Mouse (Mus musculus): Measurements from ENCODE around the gene Robo2. TPM values are rescaled to one million over a fixed set of nuclear protein-coding genes. Genes with fewer than 3 reads are reported as not detected.
"Not testable (repeated sequence)": the region's sequence is repeated elsewhere in the genome, so short reads cannot be mapped to it uniquely, and the experiment has no call there.

Gene Robo2
- polyA plus RNA-seq, 1 experiment from 2014 or later: 121 TPM

- 81% methylated on average over 3 of the region's 3 CpGs for WGBS
Observed at GRCm38 (mm10) chr16:74113155-74113554, 298.5 kb downstream of the Robo2 start.

GRCm38 (mm10) chr16:74111101-74111500 is 300.5 kb downstream of the Robo2 start:
- no peak for ATAC-seq (ENCODE audit: insufficient number of reproducible peaks, insufficient read depth, low FRiP score, low TSS enrichment, low read depth)
- no peak overlapping the region for H3K4me2 ChIP-seq
- no peaks in the 10 kb centered on the region for H3K27me3 ChIP-seq
- H3K4me3 ChIP-seq: no peak overlapping the region
- H3K4me1 ChIP-seq: no peaks in the 10 kb centered on the region
- H3K9ac ChIP-seq: no peak overlapping the region
- H3K27ac ChIP-seq: no peak overlapping the region
- WGBS: 84% methylated on average over 4 of the region's 4 CpGs
- H3K9me3 ChIP-seq: no peaks in the 10 kb centered on the region
- H3K36me3 ChIP-seq: no peaks in the 10 kb centered on the region

More at GRCm38 (mm10) chr16:74113155-74113554, 298.5 kb downstream of the Robo2 start:
- Histone ChIP-seq H3K9me3 (no peaks in the 10 kb centered on the region), H3K4me3 (no peak overlapping the region), H3K4me1 (no peaks in the 10 kb centered on the region), H3K27ac (no peak overlapping the region), H3K9ac (no peak overlapping the region), H3K36me3 (no peaks in the 10 kb centered on the region), H3K27me3 (no peaks in the 10 kb centered on the region), H3K4me2 (no peak overlapping the region)
- ATAC-seq (ENCODE audit: insufficient number of reproducible peaks, insufficient read depth, low FRiP score, low TSS enrichment, low read depth): no peak

- not testable (repeated sequence) for H3K9ac ChIP-seq
- 83% methylated on average over 8 of the region's 8 CpGs for WGBS
Observed at GRCm38 (mm10) chr16:74104449-74104848, 307.2 kb downstream of the Robo2 start.

GRCm38 (mm10) chr16:74092997-74093801 is 318.4 kb downstream of the Robo2 start:
- Histone ChIP-seq H3K4me1 (peaks cover 16% of the 10 kb centered on the region), H3K27me3 (no peaks in the 10 kb centered on the region), H3K4me3 (no peak overlapping the region), H3K9me3 (no peaks in the 10 kb centered on the region), H3K36me3 (no peaks in the 10 kb centered on the region), H3K4me2 (peak overlapping the region; percentile 39), H3K27ac (peak overlapping the region; percentile 76), H3K9ac (no peak overlapping the region)
- 23% methylated on average over 7 of the region's 7 CpGs for WGBS
- peak; percentile 76 for ATAC-seq (ENCODE audit: insufficient number of reproducible peaks, insufficient read depth, low FRiP score, low TSS enrichment, low read depth)

More at GRCm38 (mm10) chr16:74104449-74104848, 307.2 kb downstream of the Robo2 start:
- ATAC-seq (ENCODE audit: insufficient number of reproducible peaks, insufficient read depth, low FRiP score, low TSS enrichment, low read depth); H3K9me3 ChIP-seq; H3K27me3 ChIP-seq; H3K4me3 ChIP-seq; H3K27ac ChIP-seq; H3K4me2 ChIP-seq; H3K4me1 ChIP-seq; H3K36me3 ChIP-seq: not testable (repeated sequence)

- WGBS: 53% methylated on average over 1 of the region's 1 CpGs
- no peak for ATAC-seq (ENCODE audit: insufficient number of reproducible peaks, insufficient read depth, low FRiP score, low TSS enrichment, low read depth)
Observed at GRCm38 (mm10) chr16:74089951-74090350, 321.7 kb downstream of the Robo2 start.

GRCm38 (mm10) chr16:74084188-74084587 is 327.4 kb downstream of the Robo2 start:
- no peak overlapping the region for H3K9ac ChIP-seq
- H3K36me3 ChIP-seq: no peaks in the 10 kb centered on the region
- H3K4me2 ChIP-seq: no peak overlapping the region
- no peaks in the 10 kb centered on the region for H3K4me1 ChIP-seq
- H3K4me3 ChIP-seq: no peak overlapping the region
- 93% methylated on average over 2 of the region's 2 CpGs for WGBS
- ATAC-seq (ENCODE audit: insufficient number of reproducible peaks, insufficient read depth, low FRiP score, low TSS enrichment, low read depth): no peak
- H3K27me3 ChIP-seq: no peaks in the 10 kb centered on the region
- no peaks in the 10 kb centered on the region for H3K9me3 ChIP-seq
- H3K27ac ChIP-seq: no peak overlapping the region

More at GRCm38 (mm10) chr16:74089951-74090350, 321.7 kb downstream of the Robo2 start:
- Histone ChIP-seq H3K4me2 (no peak overlapping the region), H3K9ac (no peak overlapping the region), H3K36me3 (no peaks in the 10 kb centered on the region), H3K4me1 (peaks cover 16% of the 10 kb centered on the region), H3K27ac (no peak overlapping the region), H3K27me3 (no peaks in the 10 kb centered on the region), H3K9me3 (no peaks in the 10 kb centered on the region), H3K4me3 (no peak overlapping the region)

- Histone ChIP-seq H3K4me1 (no peaks in the 10 kb centered on the region; the same call in 1 of the 2 replicates), H3K36me3 (no peaks in the 10 kb centered on the region), H3K9ac (no peak overlapping the region), H3K4me2 (no peak overlapping the region), H3K4me3 (no peak overlapping the region), H3K9me3 (no peaks in the 10 kb centered on the region), H3K27me3 (no peaks in the 10 kb centered on the region), H3K27ac (no peak overlapping the region)
- 97% methylated on average over 5 of the region's 5 CpGs for WGBS
- no peak for ATAC-seq (ENCODE audit: insufficient number of reproducible peaks, insufficient read depth, low FRiP score, low TSS enrichment, low read depth)
Observed at GRCm38 (mm10) chr16:74072671-74073070, 339.0 kb downstream of the Robo2 start.

GRCm38 (mm10) chr16:74070628-74071027 is 341.0 kb downstream of the Robo2 start:
- no peak overlapping the region for H3K27ac ChIP-seq
- no peak overlapping the region for H3K4me2 ChIP-seq
- no peaks in the 10 kb centered on the region for H3K27me3 ChIP-seq
- no peaks in the 10 kb centered on the region; the same call in 1 of the 2 replicates for H3K4me1 ChIP-seq
- 70% methylated on average over 7 of the region's 7 CpGs for WGBS
- ATAC-seq (ENCODE audit: insufficient number of reproducible peaks, insufficient read depth, low FRiP score, low TSS enrichment, low read depth): no peak
- no peak overlapping the region for H3K4me3 ChIP-seq
- H3K9me3 ChIP-seq: no peaks in the 10 kb centered on the region
- H3K36me3 ChIP-seq: no peaks in the 10 kb centered on the region
- H3K9ac ChIP-seq: no peak overlapping the region

- Histone ChIP-seq H3K27ac (no peak overlapping the region), H3K36me3 (no peaks in the 10 kb centered on the region), H3K4me3 (no peak overlapping the region), H3K9ac (no peak overlapping the region), H3K4me2 (no peak overlapping the region), H3K9me3 (no peaks in the 10 kb centered on the region), H3K27me3 (no peaks in the 10 kb centered on the region), H3K4me1 (no peaks in the 10 kb centered on the region; the same call in 1 of the 2 replicates)
- no peak for ATAC-seq (ENCODE audit: insufficient number of reproducible peaks, insufficient read depth, low FRiP score, low TSS enrichment, low read depth)
- 62% methylated on average over 2 of the region's 2 CpGs for WGBS
Observed at GRCm38 (mm10) chr16:74065958-74066357, 345.7 kb downstream of the Robo2 start.

GRCm38 (mm10) chr16:74061951-74062350 is 349.7 kb downstream of the Robo2 start:
- Histone ChIP-seq H3K9ac (no peak overlapping the region), H3K4me1 (no peaks in the 10 kb centered on the region), H3K9me3 (no peaks in the 10 kb centered on the region), H3K27me3 (no peaks in the 10 kb centered on the region), H3K27ac (0 out of 2 replicates have a peak overlapping the region, but pooled peaks have one; percentile 5), H3K4me2 (no peak overlapping the region), H3K36me3 (no peaks in the 10 kb centered on the region), H3K4me3 (no peak overlapping the region)
- no peak for ATAC-seq (ENCODE audit: insufficient number of reproducible peaks, insufficient read depth, low FRiP score, low TSS enrichment, low read depth)

GRCm38 (mm10) chr16:74061479-74061878 is 350.1 kb downstream of the Robo2 start:
- no peak overlapping the region for H3K9ac ChIP-seq
- 0 out of 2 replicates have a peak overlapping the region, but pooled peaks have one; percentile 5 for H3K27ac ChIP-seq
- no peaks in the 10 kb centered on the region for H3K9me3 ChIP-seq
- H3K4me3 ChIP-seq: no peak overlapping the region
- no peak for ATAC-seq (ENCODE audit: insufficient number of reproducible peaks, insufficient read depth, low FRiP score, low TSS enrichment, low read depth)
- H3K4me1 ChIP-seq: no peaks in the 10 kb centered on the region
- no peaks in the 10 kb centered on the region for H3K36me3 ChIP-seq
- no peak overlapping the region for H3K4me2 ChIP-seq
- no peaks in the 10 kb centered on the region for H3K27me3 ChIP-seq

- Histone ChIP-seq H3K4me1 (peaks cover 8% of the 10 kb centered on the region), H3K4me3 (no peak overlapping the region), H3K4me2 (no peak overlapping the region), H3K27ac (no peak overlapping the region), H3K27me3 (no peaks in the 10 kb centered on the region), H3K9me3 (no peaks in the 10 kb centered on the region), H3K36me3 (no peaks in the 10 kb centered on the region), H3K9ac (no peak overlapping the region)
- ATAC-seq (ENCODE audit: insufficient number of reproducible peaks, insufficient read depth, low FRiP score, low TSS enrichment, low read depth): no peak
- 93% methylated on average over 2 of the region's 2 CpGs for WGBS
Observed at GRCm38 (mm10) chr16:74056886-74057285, 354.7 kb downstream of the Robo2 start.

Measured in embryonic facial prominence, embryonic 13.5 days (tissue).